Comparison of ENCODE assay signal across 25 mouse cellular contexts in genomic region chr2:120126901-120127300, GRCm38 (mm10). TPM values are rescaled to one million over a fixed set of nuclear protein-coding genes. Genes with fewer than 3 reads are reported as not detected.
A peak's percentile ranks its signal among the peaks of the same experiment; 100 is the strongest.
DNase-seq lines count a peak whose midpoint lies in the region; ATAC-seq and TF ChIP-seq lines count a peak whose summit lies in the region.
"Had no signal": no experiment of that assay in that cellular context is flagged by ENCODE, and none has a peak within 500 bp of the region (broad histone marks: within the 10 kb centered on the region; RNA-seq: fewer than 3 reads in every experiment).

No protein-coding gene starts in this region.

- no peak overlapping the region for H3K4me3 ChIP-seq in gastrocnemius, adult 2 months
- H3K4me3 ChIP-seq in heart, embryonic 11.5 days (ENCODE audit: low read depth, low read length), result no peak overlapping the region
- no peak overlapping the region for H3K4me3 ChIP-seq in kidney, adult 2 months (ENCODE audit: insufficient read depth, low read depth, low read length)
- H3K4me3 ChIP-seq: embryonic facial prominence, embryonic 15.5 days; erythroblast, embryonic 14.5 days; forebrain, embryonic 10.5 days; hindbrain, embryonic 10.5 days; intestine, embryonic 15.5 days had no signal

- H3K4me1 ChIP-seq in heart, embryonic 11.5 days (ENCODE audit: control insufficient read depth, insufficient read depth, low read length), result peaks cover 63% of the 10 kb centered on the region
- peaks cover 19% of the 10 kb centered on the region; the same call in 1 of the 2 replicates for H3K4me1 ChIP-seq in kidney, adult 2 months (ENCODE audit: control insufficient read depth, insufficient read depth, low read length)

- H3K4me2 ChIP-seq in heart, embryonic 11.5 days, result no peak overlapping the region
- H3K4me2 ChIP-seq: embryonic facial prominence, embryonic 15.5 days; hindbrain, embryonic 14.5 days; intestine, embryonic 15.5 days had no signal

- TF ChIP-seq POLR2A in kidney, adult 2 months (IDR thresholded peaks at IDR 0.05; ENCODE audit: low read depth, low read length), result no peak

- intact Hi-C loops in gastrocnemius, adult 2 months (cut with DNase I), result no loop called here
- intact Hi-C loops in heart, postnatal 14 days (cut with DNase I), result no loop called here

- 47% methylated on average over 1 of the region's 1 CpGs for WGBS in heart, embryonic 11.5 days (ENCODE audit: insufficient replicate concordance)
- 78% methylated on average over 1 of the region's 1 CpGs for WGBS in kidney, adult 2 months

- no peak for ATAC-seq in heart, embryonic 11.5 days (replicated peaks; ENCODE audit: insufficient number of reproducible peaks, low FRiP score, low TSS enrichment)
- ATAC-seq: CD4-positive, CD25-positive, alpha-beta regulatory T cell, adult 4 months; forebrain, embryonic 14.5 days; intestine, embryonic 15.5 days had no signal

- no peak for TF ChIP-seq CTCF in gastrocnemius, adult 2 months (IDR thresholded peaks at IDR 0.05)
- TF ChIP-seq CTCF in kidney, adult 2 months (conservative IDR thresholded peaks at IDR 0.05; ENCODE audit: insufficient read depth, insufficient read length, low read depth, low read length), result no peak

- H3K27me3 ChIP-seq in heart, embryonic 11.5 days (ENCODE audit: control insufficient read depth, insufficient read depth, low read length), result no peaks in the 10 kb centered on the region
- no peaks in the 10 kb centered on the region for H3K27me3 ChIP-seq in kidney, adult 2 months (replicated peaks; ENCODE audit: control insufficient read depth, insufficient read depth, low read length)
- H3K27me3 ChIP-seq: embryonic facial prominence, embryonic 15.5 days; intestine, embryonic 15.5 days had no signal

- H3K9me3 ChIP-seq in heart, embryonic 11.5 days (replicated peaks; ENCODE audit: control insufficient read depth, low read length), result no peaks in the 10 kb centered on the region
- H3K9me3 ChIP-seq: embryonic facial prominence, embryonic 15.5 days; forebrain, embryonic 10.5 days; G1E; hindbrain, embryonic 10.5 days; intestine, embryonic 15.5 days had no signal

- no peak for DNase-seq in gastrocnemius, adult 2 months
- no peak for DNase-seq in gastrocnemius, adult 18-20 months (ENCODE audit: low spot score)
- DNase-seq in heart, postnatal 14 days, result no peak
- no peak for DNase-seq in kidney, adult 2 months
- DNase-seq in kidney, adult 9 months, result no peak
- DNase-seq in left cerebral cortex, adult 9 months (ENCODE audit: low spot score in 2 of 2), result no peak
- DNase-seq: adrenal gland, adult 8-10 months; adrenal gland, postnatal 36 days; B cell, adult 2 months; cerebellum, adult 11 months; cerebellum, adult 8-10 months; cerebellum, postnatal 14 days; embryo, embryonic 11 days; gastrocnemius, postnatal 14 days; kidney, adult 18-20 months had no signal

- no peak overlapping the region for H3K9ac ChIP-seq in heart, embryonic 11.5 days (ENCODE audit: low read depth, low read length)
- H3K9ac ChIP-seq: embryonic facial prominence, embryonic 15.5 days; hindbrain, embryonic 14.5 days; intestine, embryonic 15.5 days had no signal

- H3K27ac ChIP-seq in gastrocnemius, adult 2 months, result peak overlapping the region; percentile 81
- peak overlapping the region; percentile 95 for H3K27ac ChIP-seq in heart, embryonic 11.5 days (ENCODE audit: low read depth, low read length)
- H3K27ac ChIP-seq in kidney, adult 2 months (ENCODE audit: insufficient read depth, low read depth, low read length), result peak overlapping the region; percentile 15; the same call in 1 of the 2 replicates
- H3K27ac ChIP-seq: embryonic facial prominence, embryonic 15.5 days; forebrain, embryonic 10.5 days; hindbrain, embryonic 10.5 days; hindbrain, embryonic 14.5 days; intestine, embryonic 15.5 days had no signal

- H3K36me3 ChIP-seq in heart, embryonic 11.5 days (ENCODE audit: control insufficient read depth, insufficient read depth, low read length), result no peaks in the 10 kb centered on the region
- no peaks in the 10 kb centered on the region for H3K36me3 ChIP-seq in kidney, adult 2 months (ENCODE audit: control insufficient read depth, insufficient read depth, low read length)
- H3K36me3 ChIP-seq: embryonic facial prominence, embryonic 15.5 days; hindbrain, embryonic 10.5 days; intestine, embryonic 15.5 days had no signal

RNA-seq across cellular contexts. Expression of gene Ehd4, which starts 27.5 kb away (rescaled TPM):
- total RNA-seq in gastrocnemius, adult 2 months (2021), result 10 to 100 TPM; 19.5 to 31.7 TPM
- 10 to 100 TPM; 27.1 to 31.2 TPM for total RNA-seq in gastrocnemius, adult 18-20 months (2021)
- 97.3 and 113 TPM in 2 replicates for polyA plus RNA-seq in heart, embryonic 11.5 days (2014; fragmentation: Nextera tagmentation; extraction: Ambion mirVana)
- 100 to 1,000 TPM; 439 to 440 TPM for total RNA-seq in heart, postnatal 14 days (2021)
- polyA plus RNA-seq in kidney, adult 2 months (2012; rRNA removed), result 36.5 and 38.2 TPM in 2 replicates

Comparison
In these comparisons a context has a peak if more than half of its experiments do, and no peak if none do; other contexts are left out.
1. H3K27ac ChIP-seq: peak in every context shown above with its lines; median percentile 95 in heart, embryonic 11.5 days; 81 in gastrocnemius, adult 2 months; 15 in kidney, adult 2 months.
2. RNA of gene Ehd4, which starts 27.5 kb away (total RNA-seq): 439 to 440 TPM in heart, postnatal 14 days; 19.5 to 31.7 TPM in gastrocnemius, adult 2 months and 27.1 to 31.2 TPM in gastrocnemius, adult 18-20 months; every median in the first group is over 10 times any median in the second.